Mouse (Mus musculus): ENCODE data around the gene Rdh16.
"Not testable (repeated sequence)": the region's sequence is repeated elsewhere in the genome, so short reads cannot be mapped to it uniquely, and the experiment has no call there.

The Rdh16 gene

GRCm38 (mm10) chr10:127800891-127801290, at the start of gene Rdh16:
Gene Rdh16, plus strand, starts transcription at chr10:127801152.
- DNase-seq: no peak

GRCm38 (mm10) chr10:127751548-127751947, 49.4 kb upstream of the Rdh16 start, which contains the start of gene Gpr182:
Gene Gpr182, minus strand, starts transcription at chr10:127751732.
- DNase-seq: no peak

DNA sequence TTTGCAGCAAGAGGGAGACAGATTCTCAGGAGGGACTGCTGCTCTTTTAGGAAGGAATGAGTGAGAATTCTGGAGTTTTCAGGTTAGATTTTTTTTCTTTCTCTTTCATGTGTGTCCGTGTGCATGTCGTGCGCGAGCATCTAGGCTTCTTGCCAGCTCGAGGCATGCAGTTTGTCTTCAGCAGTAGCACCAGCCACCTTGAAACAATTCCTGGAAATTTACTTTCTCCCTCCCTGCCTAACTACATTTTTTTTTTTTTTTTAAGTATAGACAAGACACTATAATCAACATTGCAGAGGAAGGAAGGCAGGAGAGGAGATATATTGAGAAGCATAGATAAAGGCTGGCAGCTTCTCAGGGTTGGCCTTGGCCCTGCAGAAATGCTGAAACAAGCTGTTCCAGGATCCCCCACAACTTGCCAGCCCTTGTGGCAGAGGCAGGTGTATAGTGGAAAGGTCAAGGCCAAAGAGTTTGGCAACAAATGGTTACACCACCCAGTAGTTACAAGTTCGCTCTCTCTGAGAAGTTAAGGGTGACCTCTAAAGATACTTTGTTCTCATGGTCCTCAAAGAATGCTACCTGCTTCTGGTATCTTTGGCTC, 46.3 kb upstream of the Rdh16 start:
- no peak for DNase-seq

GRCm38 (mm10) chr10:127755246-127755645, 45.7 kb upstream of the Rdh16 start:
- DNase-seq: no peak

DNA sequence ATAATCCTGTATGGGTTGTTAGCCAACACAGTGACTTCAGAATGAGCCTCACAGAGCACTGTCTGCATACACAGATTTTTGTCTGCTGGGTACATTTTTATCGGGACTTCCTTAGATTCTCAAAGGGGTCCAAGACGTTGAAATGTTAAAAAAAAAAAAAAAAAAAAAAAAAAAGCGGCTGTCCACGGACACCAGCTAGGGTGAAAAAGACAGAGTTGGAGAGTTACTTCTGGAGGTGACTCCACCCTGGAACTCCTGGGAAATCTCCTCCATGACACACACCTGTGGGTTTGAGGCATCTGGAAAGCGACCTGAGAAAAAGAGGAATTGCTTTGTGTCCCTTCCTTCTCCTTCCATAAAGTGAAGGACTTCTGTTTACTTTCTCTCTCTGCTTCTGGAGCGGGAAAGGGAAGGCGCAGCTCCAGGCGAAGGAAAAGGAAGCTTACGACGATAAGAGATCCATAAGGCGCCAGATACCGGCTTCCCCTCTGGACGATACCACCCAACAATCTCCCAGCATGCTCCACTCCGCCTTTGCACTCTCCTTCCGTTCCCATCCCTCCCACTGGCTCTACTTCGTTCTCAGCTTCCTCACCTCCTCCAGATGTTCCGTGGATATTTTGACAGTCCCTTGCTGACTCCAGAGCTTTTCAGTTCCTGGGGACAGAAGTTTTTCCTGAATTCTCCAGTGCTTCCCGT, 45.0 kb upstream of the Rdh16 start:
- no peak for DNase-seq

GRCm38 (mm10) chr10:127759181-127760110, 41.5 kb upstream of the Rdh16 start, which contains the start of the genes Rdh1 and Rdh16f1:
Gene Rdh1, plus strand, starts transcription at chr10:127759721.
Gene Rdh16f1, plus strand, starts transcription at chr10:127759787.
- DNase-seq: no peak

GRCm38 (mm10) chr10:127762926-127763325, 38.0 kb upstream of the Rdh16 start:
- not testable (repeated sequence) for DNase-seq

- no peak for DNase-seq
Measured at GRCm38 (mm10) chr10:127763914-127764680, 36.9 kb upstream of the Rdh16 start.

DNA sequence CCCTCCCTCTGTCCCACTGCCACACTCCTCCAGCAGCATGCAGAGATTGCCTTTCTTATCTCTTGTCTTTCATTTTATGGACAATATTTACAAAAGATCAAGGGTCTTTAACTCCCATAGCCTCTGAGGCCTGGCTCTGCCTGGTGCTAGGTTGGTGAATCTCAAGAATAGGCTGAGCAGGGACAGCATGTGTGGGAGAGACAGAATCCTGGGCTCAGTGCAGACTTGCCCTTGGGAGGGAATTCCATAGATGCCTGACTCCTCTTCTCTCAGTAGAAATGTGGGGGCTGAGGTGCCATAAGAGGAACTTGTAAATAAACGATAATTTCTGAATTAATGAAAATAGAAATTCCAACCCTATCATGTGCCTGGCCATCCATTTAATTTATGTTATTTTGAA, 34.4 kb upstream of the Rdh16 start:
- DNase-seq: no peak

- DNase-seq: no peak
Measured at GRCm38 (mm10) chr10:127776011-127776410, 24.9 kb upstream of the Rdh16 start, which contains the start of gene Rdh9. Gene Rdh9, plus strand, starts transcription at chr10:127776386.

DNA sequence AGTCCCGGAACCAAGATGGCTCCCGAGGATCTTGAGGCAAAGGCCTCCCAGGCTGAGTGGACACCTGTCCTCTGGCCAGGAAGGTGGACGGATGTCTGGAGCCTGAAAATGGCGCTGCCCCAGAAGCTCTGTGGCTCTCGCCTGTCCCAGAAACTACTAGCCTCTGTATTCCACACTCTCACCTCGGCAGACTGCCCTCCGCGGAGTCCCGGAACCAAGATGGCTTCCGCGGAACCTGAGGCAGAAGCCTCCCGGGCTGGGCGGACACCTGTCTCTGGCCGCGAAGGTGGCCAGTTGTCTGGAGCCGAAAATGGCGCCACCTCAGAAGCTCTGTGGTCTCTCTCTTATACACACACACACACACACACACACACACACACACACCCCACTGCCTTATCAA, 18.6 kb upstream of the Rdh16 start:
- DNase-seq: not testable (repeated sequence)

DNA sequence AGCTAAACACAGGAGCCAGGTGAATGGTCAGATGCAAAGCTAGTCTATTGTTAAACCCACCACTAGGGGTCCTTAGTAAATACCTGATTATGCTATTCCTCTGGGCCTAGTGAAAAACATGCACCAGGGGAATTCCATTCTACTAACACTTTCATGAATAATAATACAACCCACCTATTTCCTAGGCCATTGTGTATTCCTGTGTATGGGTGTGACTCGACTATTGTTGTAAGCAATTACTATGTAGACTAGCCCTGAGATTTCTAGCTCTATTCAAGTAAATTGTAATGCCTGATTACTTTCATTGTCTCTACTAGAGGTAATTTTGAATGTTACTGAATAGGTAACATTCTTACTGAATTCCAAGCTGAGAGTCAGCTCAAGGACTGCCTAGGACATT, 15.5 kb upstream of the Rdh16 start:
- DNase-seq: not testable (repeated sequence)

DNA sequence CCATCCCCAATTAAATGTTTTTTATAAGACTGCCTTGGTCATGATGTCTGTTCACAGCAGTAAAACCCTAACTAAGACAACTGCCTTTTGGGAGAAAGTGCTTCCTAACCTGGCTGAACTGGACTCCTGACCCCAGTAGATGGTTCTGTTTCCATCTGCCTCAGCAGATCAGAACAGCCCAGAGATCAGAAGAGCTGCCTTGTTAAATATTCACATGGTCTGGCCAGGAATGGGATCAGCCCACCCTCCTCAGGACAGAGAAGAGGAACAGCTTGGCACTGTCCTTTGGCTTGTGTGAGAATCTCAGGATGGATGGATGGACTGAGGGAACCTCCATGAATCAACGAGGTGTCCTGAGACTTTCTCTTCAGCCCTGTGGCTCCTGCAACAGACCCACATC, 1.7 kb upstream of the Rdh16 start:
- DNase-seq: no peak

DNA sequence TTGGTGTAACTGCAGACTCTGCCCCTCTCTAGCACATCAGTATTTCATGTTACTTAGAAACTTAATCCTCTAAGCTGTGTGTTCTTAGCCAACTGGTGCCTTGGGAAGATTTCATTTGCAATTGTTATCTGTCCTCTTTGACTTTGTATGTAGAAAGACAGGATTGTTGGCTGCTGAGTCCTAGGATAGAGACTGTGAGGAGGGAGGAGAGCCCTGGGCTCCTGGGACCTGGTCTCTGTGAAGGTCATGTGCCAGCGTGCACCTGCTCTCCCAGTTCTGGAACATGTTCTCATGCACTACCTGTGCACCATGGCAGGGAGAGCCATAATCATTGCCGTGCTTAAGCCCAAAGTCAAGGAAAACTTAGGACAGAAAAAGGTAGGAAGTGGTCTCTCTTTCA, 660 bp downstream of the Rdh16 start:
- no peak for DNase-seq

- no peak for DNase-seq
Measured at GRCm38 (mm10) chr10:127802236-127802635, 1.3 kb downstream of the Rdh16 start.

DNA sequence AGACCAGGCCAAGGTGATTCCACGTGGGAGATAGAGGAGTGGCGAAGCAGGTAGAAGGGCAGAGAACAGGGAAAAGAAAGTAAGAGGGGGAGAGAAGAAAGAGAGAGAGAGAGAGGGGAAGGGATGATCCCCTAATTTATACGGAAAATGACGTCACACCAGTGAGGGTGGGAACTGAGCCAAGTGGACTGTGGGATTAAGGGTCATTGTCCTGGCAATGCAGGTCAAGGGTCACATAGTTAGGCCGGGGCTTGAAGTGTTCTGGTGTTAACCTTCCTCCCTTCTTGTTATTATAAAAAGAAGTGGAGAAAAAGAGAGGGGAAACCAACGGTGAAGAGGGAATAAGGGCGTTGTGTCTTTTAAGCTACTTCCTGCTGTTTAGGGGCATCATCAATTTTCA, 3.5 kb downstream of the Rdh16 start:
- no peak for DNase-seq

- DNase-seq: no peak
Measured at GRCm38 (mm10) chr10:127815888-127816287, 14.9 kb downstream of the Rdh16 start.

DNA sequence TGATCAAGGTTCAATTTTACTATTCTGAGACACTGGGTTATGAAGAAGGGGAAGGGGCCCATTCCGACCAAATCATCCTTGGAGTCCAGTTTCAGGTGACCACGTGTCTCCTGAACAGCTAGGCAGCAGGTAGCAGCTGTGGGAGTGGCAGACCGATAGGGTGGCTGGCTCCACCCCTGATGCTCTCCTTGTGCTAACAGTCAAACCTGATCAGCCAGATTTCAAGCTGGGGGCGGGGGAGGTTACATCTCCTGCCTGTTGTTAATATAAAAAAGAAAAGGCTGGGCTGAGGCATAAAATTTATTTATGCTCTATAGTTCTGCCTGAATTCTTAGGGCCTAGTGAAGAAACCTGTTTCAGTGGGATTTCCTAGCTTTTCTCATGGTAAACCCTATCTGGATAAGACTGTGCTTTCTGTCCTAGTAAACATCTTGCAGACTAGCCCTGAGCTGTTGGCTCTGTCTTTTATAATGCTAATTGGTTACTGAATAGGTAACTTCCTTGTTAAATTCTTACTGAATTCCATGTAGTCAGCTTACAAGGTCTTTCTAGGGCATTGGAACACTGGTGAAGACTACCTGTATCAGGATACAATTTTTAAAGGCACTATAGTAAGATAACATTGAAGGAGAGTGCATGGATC, 16.4 kb downstream of the Rdh16 start:
- DNase-seq: not testable (repeated sequence)

GRCm38 (mm10) chr10:127821806-127822205, 20.9 kb downstream of the Rdh16 start:
- not testable (repeated sequence) for DNase-seq

DNA sequence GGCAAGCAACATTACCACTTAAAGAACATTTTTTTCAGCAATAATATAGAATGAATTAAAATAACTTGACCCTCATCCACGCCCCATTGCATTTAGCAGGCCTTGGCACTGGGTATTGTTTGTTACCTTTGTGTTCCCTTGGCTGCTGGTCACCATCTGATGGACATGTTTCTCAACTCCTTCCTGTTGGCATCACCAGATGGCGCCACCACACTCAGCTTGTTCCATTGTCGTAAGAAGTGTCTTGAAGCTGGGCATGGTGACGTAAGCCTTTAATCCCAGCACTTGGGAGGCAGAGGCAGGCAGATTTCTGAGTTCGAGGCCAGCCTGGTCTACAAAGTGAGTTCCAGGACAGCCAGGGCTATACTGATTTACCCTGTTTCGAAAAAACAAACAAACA, 24.4 kb downstream of the Rdh16 start:
- DNase-seq: peak; percentile 4

GRCm38 (mm10) chr10:127829121-127829520, 28.2 kb downstream of the Rdh16 start:
- DNase-seq: no peak

GRCm38 (mm10) chr10:127834186-127834585, 33.2 kb downstream of the Rdh16 start:
- DNase-seq: not testable (repeated sequence)
